Mouse (Mus musculus): ENCODE measurements around the gene Aspg.

The Aspg gene

DNA sequence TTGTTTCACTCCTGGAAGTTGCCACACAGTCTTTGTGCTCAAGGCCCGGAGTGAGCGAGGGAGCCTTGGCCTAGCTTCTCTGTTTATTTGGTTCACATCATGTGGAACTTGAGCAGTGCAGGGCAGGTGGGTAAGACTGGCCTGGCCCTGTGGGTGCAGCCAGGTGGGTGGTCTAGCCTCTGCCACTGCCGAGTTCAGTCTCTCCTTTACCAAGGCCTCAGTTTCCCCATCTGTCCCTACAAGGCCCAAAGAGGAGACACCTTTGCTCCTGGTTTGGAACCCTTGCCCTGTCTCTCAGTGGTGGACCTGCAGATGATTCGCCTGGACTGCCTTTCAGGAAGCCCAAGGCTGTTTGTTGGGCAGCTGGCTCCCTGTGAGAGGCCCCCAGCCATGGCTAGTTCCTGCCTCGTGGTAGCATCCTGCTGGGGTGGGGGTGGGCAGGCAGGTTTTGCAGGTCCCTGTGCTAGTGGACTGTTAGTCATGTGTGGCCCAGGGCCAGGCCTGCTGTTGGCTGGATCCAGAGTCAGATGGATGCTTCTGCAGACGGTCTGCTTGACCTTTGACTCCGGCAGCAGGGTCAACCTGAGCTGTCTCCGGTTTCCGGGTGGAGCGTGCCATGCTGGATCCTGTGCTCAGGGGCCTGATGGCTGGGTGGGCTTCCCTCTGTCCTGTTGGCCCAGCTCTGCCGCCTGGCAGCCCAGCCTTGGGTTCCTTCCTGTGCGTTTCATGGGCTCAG is 44.9 kb downstream of the Aspg start:
- CTCF ChIA-PET = interaction anchor here (0.6 kb wide), 1 partner anchor 10 kb away, joined by 3 read pairs; no protein-coding TSS in a partner anchor

DNA sequence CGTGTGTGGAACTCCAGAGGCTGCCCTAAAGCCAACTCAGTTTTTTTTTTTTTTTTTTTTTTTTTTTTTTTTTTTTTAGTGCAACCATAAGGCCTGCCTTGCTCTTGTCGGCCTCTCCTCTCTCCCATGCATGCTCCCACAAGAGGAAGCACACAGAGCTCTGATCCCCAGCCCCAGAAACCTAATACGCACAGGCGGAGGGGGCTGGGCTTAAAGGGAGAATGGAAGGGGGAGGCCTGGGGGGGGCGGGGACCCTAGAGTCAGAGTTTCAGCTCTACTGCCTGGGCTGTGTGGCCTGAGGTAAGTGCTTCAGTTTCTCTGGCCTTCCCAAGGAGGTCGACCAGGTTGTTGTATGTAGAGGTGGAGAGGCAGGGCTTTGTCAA is 45.5 kb downstream of the Aspg start:
- CTCF ChIA-PET = interaction anchor here (0.6 kb wide), 1 partner anchor 11 kb away, joined by 3 read pairs; no protein-coding TSS in a partner anchor

DNA sequence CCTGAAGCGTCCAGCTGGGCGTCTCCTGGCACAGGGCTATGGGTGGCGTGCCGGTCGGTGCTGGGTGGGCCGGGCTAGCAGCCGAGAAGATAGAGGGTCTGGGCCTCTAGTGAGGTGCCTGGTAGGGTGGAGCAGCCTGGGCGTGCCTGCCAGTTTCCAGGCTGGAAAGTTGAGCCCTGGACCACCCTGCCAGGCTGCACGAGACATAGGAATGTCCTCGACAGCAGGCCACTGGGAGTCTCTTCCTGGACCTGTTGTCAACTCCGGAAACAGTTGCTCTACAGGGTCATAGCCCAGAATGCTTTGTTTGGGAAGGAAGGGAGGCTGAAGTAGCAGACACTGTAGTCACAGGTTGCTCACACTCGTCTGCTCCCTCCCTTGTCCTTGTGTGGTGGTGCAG is 47.1 kb downstream of the Aspg start:
- CTCF ChIA-PET = no interaction called here

DNA sequence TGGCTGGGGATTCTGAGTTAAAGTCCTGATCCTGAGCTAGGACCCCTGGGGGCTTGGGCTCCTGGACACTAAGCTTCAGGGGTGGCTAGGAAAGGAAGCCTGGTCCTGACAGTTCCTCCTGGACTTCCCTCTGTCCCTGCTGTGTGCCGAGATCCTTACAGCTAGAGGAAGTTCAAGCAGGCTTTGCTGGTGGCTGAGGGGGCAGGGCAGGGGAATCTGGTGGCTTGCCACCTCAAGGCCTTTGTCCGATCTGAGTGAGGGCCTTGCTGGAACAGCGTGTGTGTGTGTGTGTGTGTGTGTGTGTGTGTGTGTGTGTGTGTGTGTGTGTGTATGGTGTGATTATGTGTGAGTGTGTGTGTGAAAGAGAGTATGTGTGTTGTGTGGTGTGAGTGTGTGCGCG is 48.0 kb downstream of the Aspg start:
- CTCF ChIA-PET = no interaction called here

DNA sequence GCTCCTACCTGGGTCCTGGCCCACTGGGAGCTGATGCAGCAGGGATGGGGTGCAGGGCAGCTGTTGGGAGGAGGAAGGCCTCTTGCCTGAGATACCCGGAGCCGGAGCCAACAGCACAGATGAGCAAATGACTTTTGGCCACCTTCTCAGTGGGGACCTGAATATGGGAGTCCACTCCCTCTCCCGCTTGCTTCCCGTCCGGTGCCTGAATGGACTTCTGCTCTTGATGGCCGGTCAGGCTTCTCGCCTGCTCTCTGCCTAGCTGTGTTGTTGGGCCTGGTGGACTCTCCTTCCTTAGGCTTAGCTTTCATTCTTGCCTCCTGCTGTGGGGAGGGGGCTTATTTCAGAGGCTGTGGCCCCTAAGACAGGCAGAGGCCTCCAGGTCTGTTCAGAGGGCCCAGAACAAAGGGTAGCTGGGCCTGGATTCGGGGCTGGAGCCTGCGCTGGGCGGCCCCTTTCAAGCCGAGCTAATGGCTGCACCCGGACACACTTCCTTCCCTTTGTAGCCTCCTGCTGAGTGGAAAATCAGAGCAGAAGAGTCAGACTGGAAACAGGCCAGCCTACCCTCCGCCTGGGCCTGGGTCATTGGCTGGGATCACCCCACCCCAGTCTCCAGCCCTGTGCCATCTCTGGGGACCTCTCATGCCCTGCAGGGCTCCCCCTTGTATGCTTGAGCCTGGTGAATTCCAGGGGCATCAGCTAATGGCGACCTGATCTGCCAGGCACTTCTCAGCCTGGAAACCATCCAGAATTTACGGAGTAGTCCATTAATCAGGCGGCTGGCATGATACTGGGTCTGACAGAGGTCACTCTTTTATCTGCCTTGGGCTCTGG is 49.0 kb downstream of the Aspg start:
- CTCF ChIA-PET = no interaction called here

DNA sequence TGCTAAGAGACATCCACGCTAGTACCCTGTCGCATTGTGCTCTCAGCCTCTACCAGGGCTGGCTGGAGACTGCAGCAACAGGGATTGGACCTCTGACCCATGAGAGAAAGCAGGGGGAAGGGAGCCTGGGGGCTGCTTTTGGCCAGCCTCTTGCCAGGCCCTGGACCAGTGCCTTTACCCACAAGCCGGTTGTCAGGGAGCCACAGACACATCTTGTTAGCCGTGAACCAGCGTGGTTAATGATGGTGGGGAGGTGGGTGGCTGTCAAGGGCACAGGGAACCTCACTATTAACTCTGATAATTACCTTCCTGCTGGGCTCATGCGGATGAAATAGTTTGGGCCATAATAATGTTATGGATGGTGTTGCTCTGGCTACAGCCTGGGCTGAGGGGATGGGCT is 50.3 kb downstream of the Aspg start:
- CTCF ChIA-PET = no interaction called here

DNA sequence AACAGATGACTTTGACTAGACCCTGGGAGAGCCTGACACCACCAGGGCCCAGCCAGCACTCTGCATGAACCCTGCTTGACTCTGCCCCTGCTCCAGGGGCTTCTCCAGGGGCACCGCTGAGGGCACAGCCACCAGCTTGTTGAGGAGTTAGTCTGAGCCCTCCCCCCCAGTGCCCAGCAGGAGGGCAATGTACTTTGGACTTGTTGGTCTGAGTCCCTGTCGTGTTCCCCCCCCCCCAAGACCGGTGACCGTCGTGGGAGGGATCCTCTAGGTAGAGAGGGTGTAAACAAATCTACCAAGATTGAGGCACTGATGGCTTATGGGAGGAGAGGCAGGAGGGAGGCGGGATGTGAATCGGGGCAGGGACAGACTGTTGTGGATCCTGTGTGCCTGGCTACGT is 51.8 kb downstream of the Aspg start:
- CTCF ChIA-PET = no interaction called here

DNA sequence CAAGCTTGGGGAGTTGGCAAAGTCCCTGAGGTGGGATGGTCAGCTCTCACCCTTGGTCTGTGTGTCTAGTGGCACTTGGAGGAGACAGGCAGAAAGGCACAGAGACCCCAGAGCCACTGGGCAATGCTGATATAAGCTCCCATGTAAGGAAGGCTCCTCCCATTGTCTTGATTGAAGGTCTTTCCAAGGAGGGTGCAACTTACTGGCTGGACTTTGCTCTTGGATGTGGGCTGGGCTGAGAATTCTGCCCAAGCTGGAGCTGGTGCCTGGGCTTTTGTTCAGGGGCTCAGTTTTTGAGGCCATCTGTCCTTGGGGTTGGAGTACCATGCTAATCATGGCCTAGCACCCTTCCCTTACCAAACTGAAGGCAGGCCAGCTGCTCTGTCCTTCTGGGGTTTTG is 52.3 kb downstream of the Aspg start:
- CTCF ChIA-PET = no interaction called here

DNA sequence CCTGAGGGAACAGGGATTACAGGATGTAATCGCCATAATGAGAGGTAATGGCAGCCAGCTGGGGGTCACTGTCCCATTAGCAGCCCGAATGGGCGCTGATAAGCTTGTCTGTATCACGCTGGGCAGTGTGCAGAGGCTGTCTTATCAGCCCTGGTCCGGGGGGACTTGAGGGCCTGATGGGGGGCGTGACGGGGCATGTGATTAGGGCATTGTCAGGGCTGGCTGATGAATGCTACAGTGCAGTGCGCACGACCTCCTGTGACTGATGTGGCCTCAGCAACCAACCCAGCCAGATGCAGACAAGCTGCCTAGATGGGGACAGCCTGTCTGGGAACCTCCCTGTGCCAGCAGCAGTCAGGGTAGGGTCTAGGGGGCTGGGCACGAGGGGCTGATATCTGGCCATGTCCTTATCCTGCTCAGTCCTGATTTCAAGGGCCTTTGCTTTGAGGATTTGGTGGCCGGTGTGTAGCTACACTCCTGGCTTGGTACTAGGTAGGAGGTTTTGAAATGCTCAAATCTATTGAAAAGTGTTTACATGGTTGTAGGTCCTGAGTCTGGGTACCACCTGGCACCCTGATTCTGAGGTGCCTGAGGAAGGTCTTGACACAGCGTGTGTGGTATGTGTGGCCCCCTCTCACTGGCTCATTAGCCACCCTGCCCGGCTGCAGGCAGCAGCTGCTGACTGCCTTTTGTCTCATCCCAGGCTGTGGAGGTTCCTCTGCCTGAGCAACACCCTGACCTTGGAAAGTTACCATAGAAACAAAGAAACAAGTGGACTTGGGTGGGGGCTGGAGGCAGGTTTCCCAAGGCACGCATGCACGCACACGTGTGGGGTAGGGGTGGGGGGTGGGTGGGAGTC is 57.7 kb downstream of the Aspg start:
- CTCF ChIA-PET = no interaction called here

DNA sequence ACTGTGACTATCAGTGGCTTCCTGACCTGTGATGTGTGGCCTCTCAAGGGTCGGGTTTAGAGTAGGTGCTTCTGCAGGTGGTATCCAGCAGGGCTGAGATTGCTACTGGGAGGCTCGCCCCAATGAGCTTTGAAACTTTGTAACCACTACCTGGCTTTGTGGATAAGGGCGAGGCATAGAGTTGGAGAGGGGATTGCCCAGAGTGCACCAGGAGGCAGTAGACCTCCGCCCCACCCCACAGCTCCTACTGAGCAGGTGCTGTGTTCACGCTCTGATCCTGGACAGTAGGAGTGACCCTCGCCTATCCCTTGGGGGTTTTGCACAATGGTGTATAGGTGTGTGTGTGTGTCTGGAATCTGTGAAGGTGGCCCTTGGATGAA is 58.4 kb downstream of the Aspg start:
- CTCF ChIA-PET = no interaction called here

DNA sequence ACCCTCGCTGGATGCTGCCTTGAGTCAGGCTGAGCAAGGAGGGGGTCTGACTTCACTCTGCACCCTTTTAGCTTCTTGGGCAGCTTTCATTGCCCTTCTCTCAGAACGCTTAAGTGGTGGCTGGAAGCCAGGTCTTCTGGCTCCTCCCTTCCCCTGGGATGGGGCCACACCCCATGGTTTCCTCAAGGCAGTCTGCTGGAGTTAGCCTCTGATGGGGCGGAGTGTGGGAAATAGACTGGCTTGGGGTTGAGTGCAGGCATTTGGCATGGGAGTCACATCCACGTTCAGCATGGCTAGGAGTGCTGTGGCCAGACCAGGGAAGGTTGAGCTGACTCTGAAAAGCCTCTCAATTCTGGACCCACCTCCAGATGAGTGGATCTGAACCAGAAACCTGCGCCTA is 62.8 kb downstream of the Aspg start:
- CTCF ChIA-PET = no interaction called here

DNA sequence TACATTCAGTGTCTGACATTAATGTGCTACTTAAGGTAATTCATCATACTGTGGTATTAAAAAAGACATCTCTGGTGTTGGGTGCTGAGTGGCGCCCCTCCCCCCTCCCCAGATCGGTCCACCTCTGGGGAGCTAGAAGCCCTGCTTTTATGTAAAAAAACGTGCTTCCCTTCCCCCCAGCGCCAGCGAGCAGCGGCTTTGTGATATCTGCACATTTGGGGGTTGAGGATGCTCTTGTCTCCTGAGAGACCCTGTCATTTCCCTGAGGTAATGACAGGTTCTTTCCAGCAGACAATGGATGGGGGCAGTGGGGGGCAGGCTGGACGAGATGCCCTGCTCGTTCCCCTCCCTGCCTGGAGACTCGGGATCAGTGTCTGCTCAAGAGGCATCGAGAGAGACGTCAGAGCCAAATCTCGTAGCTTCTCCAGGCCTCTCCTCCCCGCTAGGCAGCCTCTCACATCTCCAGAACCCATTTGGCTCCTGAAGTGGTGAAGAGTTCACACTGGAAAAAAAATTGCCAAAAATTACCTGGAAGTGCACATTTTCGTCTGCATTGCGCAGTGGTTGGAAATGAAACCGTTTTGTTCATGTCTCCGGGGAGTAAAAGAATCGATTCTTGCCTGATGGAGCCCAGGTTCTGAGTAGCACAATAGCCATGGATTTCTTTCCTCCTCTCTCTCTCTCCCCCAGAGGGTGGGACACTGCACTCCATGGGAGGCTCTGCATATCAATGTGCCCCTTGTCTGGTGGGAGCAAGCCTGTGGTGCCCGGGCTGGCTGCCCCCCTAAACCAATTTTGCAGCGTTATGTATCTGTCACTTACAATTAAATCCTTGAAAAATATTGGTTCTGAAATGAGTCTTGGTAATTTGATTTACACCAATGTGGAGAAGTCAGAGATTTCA is 64.4 kb downstream of the Aspg start:
- CTCF ChIA-PET = no interaction called here

DNA sequence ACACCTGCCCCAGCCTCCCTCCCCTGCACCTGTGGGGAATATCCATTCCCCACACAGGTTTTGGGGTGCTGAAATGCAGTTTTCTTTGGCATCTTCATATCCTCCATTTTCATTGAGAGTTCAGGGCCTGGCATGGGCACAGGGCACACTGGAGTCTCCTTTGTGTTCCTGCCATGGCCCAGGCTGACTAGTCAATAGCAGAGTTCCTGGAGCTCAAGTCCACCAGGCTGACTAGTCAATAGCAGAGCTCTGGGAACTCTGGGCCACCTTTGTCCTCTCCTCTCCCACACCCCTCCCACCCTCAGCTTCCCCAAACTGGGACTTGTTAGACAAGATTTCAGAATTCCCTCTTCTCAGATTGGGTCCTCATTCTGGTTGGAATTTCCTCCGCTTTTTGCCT is 65.2 kb downstream of the Aspg start:
- CTCF ChIA-PET = no interaction called here

DNA sequence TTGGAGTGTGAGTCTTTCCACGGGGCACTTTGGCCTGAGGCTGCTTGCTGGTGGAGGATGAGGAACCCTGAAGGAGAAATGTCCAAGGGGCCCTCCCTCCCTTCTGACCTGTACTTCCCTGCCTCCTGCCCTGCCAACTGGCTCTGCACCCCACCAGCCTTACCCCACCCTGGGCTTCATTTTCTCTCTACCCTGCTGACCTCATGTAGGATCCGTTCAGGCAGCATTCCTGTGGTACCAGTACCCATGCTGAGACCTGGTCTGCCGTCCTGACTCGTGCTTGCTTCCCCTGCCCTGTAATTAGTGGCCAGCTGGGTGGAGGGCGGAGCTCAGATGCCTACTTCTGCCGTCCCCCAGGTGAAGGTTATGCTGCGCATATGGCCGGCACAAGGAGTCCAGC is 65.7 kb downstream of the Aspg start:
- CTCF ChIA-PET = no interaction called here
